Mouse (Mus musculus) spleen, postnatal 10 days (tissue): ENCODE data around the gene Kank1.

Source experiments
- DNase-seq, 2 experiments: peaks; one replicate each; pipeline ENCODE4 v3.0.0; 2021 to 2022; ENCODE audit warnings: low spot score in 2 of 2

Kank1 gene

DNA sequence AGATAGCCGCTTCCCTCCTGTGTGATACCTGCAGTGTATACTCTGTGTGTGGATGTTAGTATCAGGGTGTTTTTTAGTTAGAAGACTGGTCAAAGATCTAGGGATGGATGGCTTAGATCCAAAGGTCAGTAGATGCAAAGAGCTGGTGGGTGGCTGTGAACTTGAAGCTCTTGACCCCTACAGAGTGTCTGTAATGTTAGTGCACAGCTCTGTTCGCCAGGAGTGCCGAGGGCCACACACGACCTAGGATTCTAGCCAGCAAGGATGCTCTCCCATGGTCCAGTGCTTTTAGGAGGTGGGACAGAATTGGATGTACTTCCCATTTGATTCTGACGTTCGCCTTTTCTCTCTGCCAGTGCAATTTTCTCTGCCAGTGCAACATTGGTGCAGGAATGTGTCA, 201.5 kb downstream of the Kank1 start:
- DNase-seq: no peak

DNA sequence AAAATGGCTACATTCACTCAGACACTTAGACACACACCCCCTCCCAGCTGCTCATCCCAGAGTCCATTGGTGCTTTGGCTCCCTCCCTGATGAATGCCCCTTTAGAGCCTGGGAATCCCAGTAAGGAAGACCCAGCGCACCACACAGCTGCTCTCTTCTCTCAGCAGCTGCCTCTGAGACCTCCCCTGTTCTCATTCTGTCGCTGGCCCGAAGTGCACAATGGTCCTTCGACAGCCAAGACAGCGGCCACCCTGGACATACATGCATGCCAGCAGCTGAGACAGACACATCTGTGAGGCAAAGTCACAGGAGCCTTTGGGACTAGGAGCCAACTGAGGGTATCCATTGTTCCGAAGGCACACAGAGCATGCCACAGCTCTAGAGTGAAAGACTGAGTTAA, 203.0 kb downstream of the Kank1 start:
- DNase-seq: no peak

DNA sequence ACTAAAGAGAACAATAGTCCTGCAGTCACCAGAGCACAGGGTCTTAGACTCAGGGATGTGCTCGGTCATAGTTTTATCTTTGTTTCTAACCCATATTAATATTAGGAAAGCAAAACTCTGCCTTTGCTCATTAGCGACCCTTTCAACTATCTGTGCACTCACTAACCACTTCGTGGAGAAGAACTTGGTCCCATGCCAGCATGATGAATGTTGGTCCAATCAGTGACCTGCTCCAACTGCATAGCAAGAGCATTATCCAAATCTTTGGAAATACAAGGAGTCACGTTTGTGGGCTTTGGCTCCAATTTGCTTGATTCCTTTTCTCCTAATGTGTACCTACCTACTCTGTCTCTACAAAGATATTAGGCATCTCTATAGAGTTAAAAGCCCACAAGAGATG, 204.0 kb downstream of the Kank1 start:
- DNase-seq: no peak

DNA sequence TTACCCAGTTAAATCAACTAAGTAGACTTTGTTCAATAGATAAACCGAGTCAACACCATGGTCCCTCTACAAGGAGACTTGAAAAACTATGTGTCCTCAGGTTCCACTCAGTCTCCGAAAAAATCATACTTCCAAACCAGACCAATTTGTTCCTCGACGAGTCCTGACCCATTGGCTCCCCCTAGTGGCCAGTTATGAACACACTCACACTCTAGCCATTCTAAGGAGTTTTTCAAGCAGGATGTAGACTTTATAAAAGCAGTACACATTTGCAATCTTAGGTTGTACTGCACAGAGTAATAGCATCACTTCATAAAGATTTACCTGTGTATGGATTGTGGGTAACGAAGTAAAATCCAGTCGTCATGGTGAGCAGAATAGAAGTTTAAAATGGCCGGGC, 208.3 kb downstream of the Kank1 start:
- DNase-seq: peak; percentile 40 to 79

DNA sequence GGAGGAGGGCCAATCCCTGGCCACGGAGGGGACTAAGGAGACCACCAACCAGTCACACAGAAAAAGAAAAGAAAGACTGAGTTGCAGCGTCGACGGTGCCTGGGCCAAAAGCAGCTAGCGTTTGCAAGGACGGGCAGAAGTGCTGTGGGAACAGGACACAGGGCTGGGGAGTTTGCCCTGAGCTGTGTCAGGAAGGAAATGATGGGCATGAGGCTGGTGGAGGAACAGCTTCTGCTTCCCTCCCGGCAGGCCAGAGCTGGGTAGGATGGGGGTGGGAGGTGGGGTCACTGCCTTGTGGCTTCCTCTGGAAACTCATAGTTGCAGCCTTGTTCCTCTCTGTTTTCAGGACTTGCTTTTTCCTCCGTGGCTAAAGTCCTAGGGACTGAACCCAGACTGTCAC, 209.1 kb downstream of the Kank1 start:
- DNase-seq: no peak

DNA sequence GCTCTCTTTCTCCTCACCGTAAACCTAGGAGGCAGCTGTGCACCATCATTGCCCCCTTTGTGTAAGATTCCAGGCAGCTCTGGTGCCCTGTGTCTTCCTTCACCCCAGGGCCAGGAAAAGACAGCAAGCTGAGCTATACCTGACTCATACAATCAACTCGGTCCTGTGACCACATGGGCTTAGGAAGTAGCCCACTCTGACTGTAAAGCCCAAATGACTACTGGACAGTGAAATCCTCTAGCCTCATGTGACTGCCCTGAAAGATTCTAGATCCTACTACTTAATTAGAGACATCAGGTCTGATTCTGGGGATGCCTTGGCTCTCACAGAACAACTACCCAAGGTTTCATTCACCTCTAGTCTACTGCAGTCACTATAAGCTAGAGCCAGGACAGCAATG, 209.9 kb downstream of the Kank1 start:
- DNase-seq: no peak

DNA sequence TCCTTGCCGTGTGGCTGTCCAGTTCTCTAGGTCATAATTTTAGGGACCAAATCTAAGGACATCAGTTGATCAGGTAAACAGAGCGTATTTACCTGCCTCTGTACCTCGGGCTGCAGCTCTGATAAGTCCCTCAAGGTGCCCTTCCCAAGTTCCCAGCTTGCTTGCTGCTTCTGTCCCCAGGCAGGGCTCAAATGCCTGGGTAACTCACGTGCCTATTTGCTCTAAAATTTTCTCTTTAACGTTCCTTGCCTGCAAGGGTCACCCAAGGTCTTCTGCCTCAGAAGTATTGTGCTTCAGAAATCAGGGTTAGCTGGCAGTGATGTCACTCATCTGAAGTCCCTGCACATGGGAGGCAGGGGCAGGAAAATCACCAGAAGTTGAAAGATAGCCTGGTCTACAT, 210.6 kb downstream of the Kank1 start:
- DNase-seq: no peak

DNA sequence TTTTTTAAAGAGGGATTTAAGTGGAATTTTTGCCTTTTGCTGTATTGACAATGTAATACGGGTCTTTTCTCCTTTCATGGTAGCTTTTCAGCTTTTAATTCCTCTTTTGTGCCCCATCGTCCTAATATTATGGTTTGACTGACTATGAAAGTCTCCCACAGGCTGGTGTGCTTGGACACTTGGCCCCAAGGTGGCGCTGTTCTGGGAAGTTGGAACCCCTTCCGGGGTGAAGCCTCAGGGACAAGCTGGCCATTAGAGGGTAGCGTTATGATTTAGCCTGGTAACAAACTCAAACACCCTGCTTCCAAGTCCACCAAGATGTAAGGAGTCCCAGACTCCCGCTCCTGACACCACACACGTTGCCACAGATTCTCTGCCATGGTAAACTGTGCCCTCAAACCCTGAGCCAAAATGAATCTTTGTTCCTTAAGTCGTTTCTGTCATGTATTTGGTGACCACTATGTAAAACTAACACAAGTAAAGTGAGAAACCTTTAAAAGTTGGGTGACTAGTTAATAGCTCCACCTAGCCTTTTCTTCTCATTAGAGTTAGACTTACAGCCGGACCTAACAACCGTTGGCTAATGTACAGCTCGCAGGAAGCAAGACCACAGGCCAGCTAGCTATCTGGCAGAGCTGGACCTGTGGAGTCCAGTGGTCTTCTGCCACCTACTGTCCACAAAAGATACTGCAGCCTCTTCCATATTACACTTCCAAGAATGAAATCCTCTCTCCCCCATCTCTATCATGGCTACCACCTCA, 214.3 kb downstream of the Kank1 start:
- peak; percentile 29 to 73 for DNase-seq

DNA sequence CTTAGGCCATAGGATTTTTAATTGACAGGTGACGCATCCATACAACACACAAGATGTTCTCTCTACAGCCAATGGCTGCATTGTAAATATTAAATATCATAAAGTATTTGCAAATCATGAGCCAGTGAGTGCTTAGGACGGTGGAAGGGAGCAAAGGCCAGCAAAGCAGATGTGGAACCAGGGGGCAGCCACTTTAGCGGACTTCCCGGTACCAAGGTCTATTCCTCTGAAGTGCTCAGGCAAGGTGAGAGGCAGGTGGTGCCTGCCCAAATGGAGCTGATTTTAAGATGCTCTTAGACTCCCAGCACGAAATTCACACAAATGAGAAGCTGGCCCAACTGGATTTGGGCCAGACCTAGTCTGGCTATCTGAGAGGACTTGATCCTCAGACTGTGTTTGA, 216.4 kb downstream of the Kank1 start:
- DNase-seq: no peak

DNA sequence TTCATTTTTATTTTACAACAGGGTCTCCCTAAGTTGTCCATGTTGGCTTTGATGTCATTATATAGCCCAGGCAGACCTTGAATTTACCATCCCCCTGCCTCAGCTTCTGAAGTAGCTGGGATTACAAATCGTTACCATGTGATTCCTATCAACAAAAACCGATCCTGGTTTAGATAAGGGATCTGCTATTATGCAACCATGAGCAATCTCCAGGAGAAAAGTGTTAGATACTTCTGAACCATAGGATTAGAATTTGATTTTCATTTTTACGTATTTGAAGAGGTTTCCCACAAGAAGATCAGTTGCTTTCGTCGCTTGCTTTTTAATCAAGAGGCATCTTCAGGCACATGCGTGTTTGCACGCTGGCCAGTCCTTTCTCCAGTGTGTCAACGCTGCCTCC, 224.0 kb downstream of the Kank1 start:
- no peak for DNase-seq

DNA sequence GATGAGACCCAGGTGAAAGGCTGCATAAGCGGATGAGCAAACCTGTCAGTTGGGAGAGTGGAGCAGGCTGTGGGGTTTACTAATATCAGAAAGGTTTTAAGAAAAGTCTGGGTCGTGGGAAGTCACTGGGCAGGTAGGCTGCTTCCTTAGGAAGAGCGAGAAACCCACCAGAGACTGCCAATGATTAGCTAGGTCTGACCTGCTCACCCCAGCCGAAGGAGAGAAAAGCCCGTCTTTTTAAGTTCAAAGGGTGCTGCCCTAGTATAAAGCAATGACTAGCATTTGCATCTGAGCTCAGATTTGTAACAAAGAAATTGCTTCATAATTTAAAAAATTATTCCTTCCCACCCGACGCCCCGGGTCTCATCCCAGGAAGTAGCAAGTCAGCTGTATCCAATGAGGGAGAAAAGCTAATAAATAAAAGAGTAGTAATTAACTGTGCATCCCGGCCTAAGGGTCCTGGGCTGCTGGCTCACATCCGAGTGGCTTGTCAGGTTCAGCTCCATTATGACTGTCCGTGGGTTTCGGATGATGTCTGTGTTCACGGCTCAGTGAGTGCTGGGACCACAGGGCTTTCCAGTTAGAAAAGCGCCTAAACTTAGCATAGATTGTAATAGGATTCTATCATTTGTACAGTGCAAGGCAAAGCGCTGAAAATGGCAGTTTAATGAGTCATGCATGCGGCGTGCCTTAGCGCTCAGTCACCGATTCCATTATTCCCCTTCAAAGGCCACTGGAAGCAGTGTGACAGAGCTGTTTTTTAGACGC, 225.0 kb downstream of the Kank1 start:
- no peak for DNase-seq

DNA sequence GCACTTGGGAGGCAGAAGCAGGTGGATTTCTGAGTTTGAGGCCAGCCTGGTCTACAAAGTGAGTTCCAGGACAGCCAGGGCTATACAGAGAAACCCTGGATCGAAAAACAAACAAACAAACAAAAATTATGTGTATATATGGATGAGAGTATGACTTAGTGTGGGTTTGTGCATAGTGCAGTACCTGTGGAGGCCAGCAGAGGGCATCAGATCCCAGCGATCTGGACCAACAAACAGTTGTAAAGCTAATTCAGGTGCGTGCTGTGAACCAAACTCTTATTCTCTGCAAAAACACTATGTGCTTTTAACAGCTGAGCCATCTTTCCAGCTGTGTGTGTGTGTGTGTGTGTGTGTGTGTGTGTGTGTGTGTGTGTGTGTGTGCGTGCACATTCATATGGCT, 239.0 kb downstream of the Kank1 start:
- peak; percentile 14 to 58 for DNase-seq

DNA sequence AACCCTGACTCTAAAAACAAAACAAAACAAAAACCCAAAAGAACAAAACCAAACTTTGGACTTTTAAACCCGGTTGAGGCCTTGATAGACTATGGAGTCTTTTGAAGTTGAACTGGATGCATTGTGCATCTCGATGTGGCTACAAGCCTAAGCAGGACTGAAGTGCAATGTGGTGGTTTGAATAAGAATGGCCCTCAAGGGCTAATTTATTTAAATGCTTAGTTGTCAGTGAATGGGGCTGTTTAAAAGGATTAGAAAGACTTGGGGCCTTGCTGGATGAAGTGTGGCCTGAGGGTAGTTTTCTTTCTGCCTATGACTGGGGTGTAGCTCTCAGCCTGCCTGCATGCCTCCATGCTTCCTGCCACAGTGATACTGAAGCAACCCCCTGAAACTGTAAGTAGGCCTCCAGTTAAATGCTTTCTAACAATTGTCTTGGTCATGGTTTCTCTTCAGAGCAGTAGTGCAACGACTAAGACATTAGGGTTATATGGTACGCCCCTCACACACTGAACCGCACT, 242.4 kb downstream of the Kank1 start:
- no peak for DNase-seq

DNA sequence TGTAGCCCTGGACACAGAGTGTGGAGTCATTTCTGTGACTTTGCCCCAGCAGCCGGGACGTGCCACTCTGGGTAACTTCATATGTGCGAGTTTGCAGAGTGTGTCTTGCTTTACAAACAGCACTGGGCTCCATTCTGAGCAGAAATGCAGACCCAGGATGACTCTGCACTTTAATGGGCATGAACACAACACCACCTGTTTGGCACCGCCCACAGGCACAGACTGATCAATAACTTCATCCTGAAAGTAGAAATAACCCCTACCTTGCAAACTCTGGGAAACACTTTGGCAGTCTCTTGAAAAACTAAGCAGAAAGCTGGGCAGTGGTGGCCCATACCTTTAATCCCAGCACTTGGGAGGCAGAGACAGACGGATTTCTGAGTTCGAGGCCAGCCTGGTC, 244.0 kb downstream of the Kank1 start:
- no peak for DNase-seq
